Mouse (Mus musculus): ENCODE results near the gene Gm20388. TPM values are rescaled to one million over a fixed set of nuclear protein-coding genes. Genes with fewer than 3 reads are reported as not detected.

Gene Gm20388
- polyA plus RNA-seq, 1 experiment from 2014 or later = not detected

DNA sequence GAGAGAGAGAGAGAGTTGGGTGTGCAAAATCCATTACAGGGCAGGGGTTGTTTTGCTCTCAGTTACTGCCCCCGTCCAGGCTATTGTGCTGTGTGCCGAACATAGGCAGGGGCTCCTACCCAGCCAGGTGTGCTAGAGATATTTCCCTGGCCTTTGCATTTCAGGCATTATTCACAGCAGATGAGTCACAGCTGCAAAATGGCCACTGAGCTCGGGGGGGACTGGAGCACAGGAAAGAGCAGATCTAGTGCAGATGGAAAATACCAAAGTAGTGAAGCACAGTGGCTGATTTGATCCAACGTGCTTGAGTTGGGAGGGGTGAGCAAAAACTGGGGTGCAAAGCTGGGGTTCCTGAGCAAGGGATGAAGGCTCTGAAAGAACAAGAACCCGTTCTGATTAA lies 210.3 kb downstream of the Gm20388 start:
- Histone ChIP-seq H3K4me1 (peaks cover 20% of the 10 kb centered on the region), H3K9me3 (no peaks in the 10 kb centered on the region), H3K4me2 (replicated peaks) (no peak overlapping the region), H3K9ac (replicated peaks) (no peak overlapping the region), H3K27me3 (peaks cover 1% of the 10 kb centered on the region; the same call in 1 of the 2 replicates), H3K4me3 (no peak overlapping the region), H3K27ac (replicated peaks) (no peak overlapping the region), H3K36me3 (no peaks in the 10 kb centered on the region)
- ATAC-seq (replicated peaks) = no peak
- WGBS = 74% methylated on average over 5 of the region's 5 CpGs

- WGBS = 66% methylated on average over 6 of the region's 6 CpGs
Measured at GRCm38 (mm10) chr8:120124261-120124660, 213.6 kb downstream of the Gm20388 start.

DNA sequence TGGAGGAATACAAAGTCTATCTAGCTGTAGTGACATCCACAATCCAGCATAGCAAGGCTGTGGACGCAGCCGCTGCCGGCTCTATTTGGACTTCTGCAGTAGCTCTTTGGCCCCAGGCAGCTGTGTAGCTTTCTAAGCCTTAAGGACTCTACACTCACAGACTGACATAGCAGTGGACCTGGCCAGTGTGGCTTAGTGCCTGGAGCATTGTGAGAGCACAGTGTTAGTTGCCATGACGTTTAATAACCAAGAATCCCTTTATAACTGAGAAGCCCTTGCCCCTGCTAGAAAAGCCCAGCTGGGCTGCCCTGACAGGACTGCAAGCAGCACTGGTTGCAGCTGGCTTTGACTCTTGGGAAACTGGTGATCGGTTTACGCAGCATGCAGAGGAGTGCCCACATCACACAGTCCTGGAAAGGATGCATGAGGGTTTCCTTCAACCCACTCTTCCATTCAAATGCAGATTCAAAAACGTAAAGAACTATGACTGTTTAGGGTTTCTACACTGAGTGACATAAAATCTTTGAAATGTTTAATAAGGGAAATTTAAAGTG lies 214.3 kb downstream of the Gm20388 start:
- H3K4me3 ChIP-seq = no peak overlapping the region
- 0 out of 2 replicates have a peak, but pooled peaks have one; percentile 23 for ATAC-seq (replicated peaks)
- H3K4me2 ChIP-seq (replicated peaks) = no peak overlapping the region
- no peaks in the 10 kb centered on the region for H3K36me3 ChIP-seq
- H3K27me3 ChIP-seq = no peaks in the 10 kb centered on the region
- peak overlapping the region; percentile 1; the same call in 1 of the 2 replicates for H3K27ac ChIP-seq (replicated peaks)
- H3K9ac ChIP-seq (replicated peaks) = no peak overlapping the region
- 45% methylated on average over 7 of the region's 7 CpGs for WGBS
- H3K9me3 ChIP-seq = no peaks in the 10 kb centered on the region
- H3K4me1 ChIP-seq = peaks cover 22% of the 10 kb centered on the region

More at GRCm38 (mm10) chr8:120124261-120124660, 213.6 kb downstream of the Gm20388 start:
- Histone ChIP-seq H3K4me2 (replicated peaks) (no peak overlapping the region), H3K27me3 (no peaks in the 10 kb centered on the region), H3K4me1 (peaks cover 25% of the 10 kb centered on the region), H3K36me3 (no peaks in the 10 kb centered on the region), H3K9me3 (no peaks in the 10 kb centered on the region), H3K27ac (replicated peaks) (peak overlapping the region; percentile 1; the same call in 1 of the 2 replicates), H3K4me3 (no peak overlapping the region), H3K9ac (replicated peaks) (no peak overlapping the region)
- no peak for ATAC-seq (replicated peaks)

GRCm38 (mm10) chr8:120126357-120127161 lies 215.9 kb downstream of the Gm20388 start:
- WGBS = 25% methylated on average over 14 of the region's 14 CpGs
- Histone ChIP-seq H3K36me3 (no peaks in the 10 kb centered on the region), H3K4me2 (replicated peaks) (no peak overlapping the region), H3K4me3 (no peak overlapping the region), H3K27me3 (no peaks in the 10 kb centered on the region), H3K9ac (replicated peaks) (no peak overlapping the region), H3K27ac (replicated peaks) (no peak overlapping the region), H3K4me1 (peaks cover 17% of the 10 kb centered on the region), H3K9me3 (no peaks in the 10 kb centered on the region)
- no peak for ATAC-seq (replicated peaks)

GRCm38 (mm10) chr8:120129547-120129946 lies 218.9 kb downstream of the Gm20388 start:
- H3K36me3 ChIP-seq = no peaks in the 10 kb centered on the region
- ATAC-seq (replicated peaks) = no peak

GRCm38 (mm10) chr8:120131158-120131557 lies 220.5 kb downstream of the Gm20388 start:
- Histone ChIP-seq H3K4me3 (no peak overlapping the region), H3K9me3 (no peaks in the 10 kb centered on the region), H3K36me3 (no peaks in the 10 kb centered on the region), H3K9ac (replicated peaks) (no peak overlapping the region), H3K4me1 (peaks cover 16% of the 10 kb centered on the region), H3K27ac (replicated peaks) (no peak overlapping the region), H3K27me3 (no peaks in the 10 kb centered on the region), H3K4me2 (replicated peaks) (no peak overlapping the region)
- WGBS = 88% methylated on average over 8 of the region's 8 CpGs
- no peak for ATAC-seq (replicated peaks)

More at GRCm38 (mm10) chr8:120129547-120129946, 218.9 kb downstream of the Gm20388 start:
- Histone ChIP-seq H3K4me3 (no peak overlapping the region), H3K4me1 (peaks cover 17% of the 10 kb centered on the region), H3K27ac (replicated peaks) (no peak overlapping the region), H3K27me3 (no peaks in the 10 kb centered on the region), H3K4me2 (replicated peaks) (no peak overlapping the region), H3K9ac (replicated peaks) (no peak overlapping the region), H3K9me3 (no peaks in the 10 kb centered on the region)
- 39% methylated on average over 4 of the region's 4 CpGs for WGBS

GRCm38 (mm10) chr8:120133169-120133568 lies 222.5 kb downstream of the Gm20388 start:
- Histone ChIP-seq H3K9me3 (no peaks in the 10 kb centered on the region), H3K4me2 (replicated peaks) (no peak overlapping the region), H3K4me1 (peaks cover 25% of the 10 kb centered on the region), H3K36me3 (no peaks in the 10 kb centered on the region), H3K9ac (replicated peaks) (no peak overlapping the region), H3K27me3 (no peaks in the 10 kb centered on the region), H3K27ac (replicated peaks) (no peak overlapping the region), H3K4me3 (no peak overlapping the region)
- ATAC-seq (replicated peaks) = no peak
- WGBS = 89% methylated on average over 7 of the region's 7 CpGs

GRCm38 (mm10) chr8:120135687-120136086 lies 225.0 kb downstream of the Gm20388 start:
- H3K4me2 ChIP-seq (replicated peaks) = no peak overlapping the region
- no peak overlapping the region for H3K9ac ChIP-seq (replicated peaks)
- WGBS = 92% methylated on average over 7 of the region's 7 CpGs
- H3K27ac ChIP-seq (replicated peaks) = peak overlapping the region; percentile 82; the same call in 1 of the 2 replicates
- H3K27me3 ChIP-seq = no peaks in the 10 kb centered on the region
- H3K36me3 ChIP-seq = no peaks in the 10 kb centered on the region
- ATAC-seq (replicated peaks) = 0 out of 2 replicates have a peak, but pooled peaks have one; percentile 41
- H3K9me3 ChIP-seq = no peaks in the 10 kb centered on the region
- H3K4me3 ChIP-seq = no peak overlapping the region
- H3K4me1 ChIP-seq = peaks cover 26% of the 10 kb centered on the region

DNA sequence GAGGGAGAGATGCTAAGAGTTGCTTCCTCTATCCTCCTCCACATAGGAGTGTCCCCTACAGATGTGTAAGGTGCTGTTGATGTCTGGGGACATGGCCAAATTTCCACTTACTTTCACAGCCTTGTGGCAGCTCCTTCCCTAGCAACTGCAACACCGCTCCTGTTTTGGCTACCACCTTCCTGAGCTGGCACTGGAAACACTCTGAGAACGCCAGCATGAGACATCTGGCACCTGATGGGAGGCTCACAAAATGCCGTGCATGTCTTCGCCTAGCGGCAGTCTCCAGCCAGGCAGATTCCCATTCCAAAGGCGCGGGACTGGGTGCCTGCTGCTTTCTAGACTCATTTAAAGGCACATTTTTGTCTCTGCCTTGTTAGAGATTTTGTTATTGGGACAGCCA lies 226.0 kb downstream of the Gm20388 start:
- H3K9me3 ChIP-seq = no peaks in the 10 kb centered on the region
- WGBS = 32% methylated on average over 7 of the region's 7 CpGs
- no peaks in the 10 kb centered on the region for H3K36me3 ChIP-seq
- H3K4me2 ChIP-seq (replicated peaks) = no peak overlapping the region
- H3K4me3 ChIP-seq = no peak overlapping the region
- no peaks in the 10 kb centered on the region for H3K27me3 ChIP-seq
- H3K4me1 ChIP-seq = peaks cover 33% of the 10 kb centered on the region
- H3K9ac ChIP-seq (replicated peaks) = no peak overlapping the region
- peak overlapping the region; percentile 82 for H3K27ac ChIP-seq (replicated peaks)
- peak; percentile 79 for ATAC-seq (replicated peaks)

- Histone ChIP-seq H3K27me3 (no peaks in the 10 kb centered on the region), H3K27ac (replicated peaks) (no peak overlapping the region), H3K4me3 (no peak overlapping the region), H3K9ac (replicated peaks) (no peak overlapping the region), H3K36me3 (no peaks in the 10 kb centered on the region), H3K4me1 (peaks cover 40% of the 10 kb centered on the region), H3K4me2 (replicated peaks) (no peak overlapping the region), H3K9me3 (no peaks in the 10 kb centered on the region)
- no peak for ATAC-seq (replicated peaks)
- 92% methylated on average over 2 of the region's 2 CpGs for WGBS
Measured at GRCm38 (mm10) chr8:120138958-120139357, 228.3 kb downstream of the Gm20388 start.

DNA sequence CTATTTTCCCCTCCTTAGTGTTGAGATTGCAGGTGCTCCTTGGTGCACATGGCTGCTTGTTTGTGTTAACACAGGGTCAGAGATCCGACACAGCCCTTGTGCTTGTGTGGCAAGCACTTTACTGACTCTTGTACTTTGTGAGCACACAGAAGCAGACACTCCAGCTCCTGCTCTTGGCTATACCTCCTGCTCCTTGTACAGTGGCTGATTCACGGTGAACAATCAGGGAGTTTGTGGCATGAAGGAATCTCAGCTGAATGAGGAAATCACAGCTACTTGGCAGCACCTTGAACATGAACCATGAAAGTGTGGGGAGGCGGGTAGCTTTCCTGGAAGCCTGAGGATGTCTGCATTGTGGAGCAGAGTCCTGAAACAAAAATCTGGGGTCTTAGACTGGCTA lies 230.1 kb downstream of the Gm20388 start:
- no peak overlapping the region for H3K4me2 ChIP-seq (replicated peaks)
- no peak overlapping the region for H3K9ac ChIP-seq (replicated peaks)
- peaks cover 56% of the 10 kb centered on the region for H3K4me1 ChIP-seq
- no peak overlapping the region for H3K27ac ChIP-seq (replicated peaks)
- H3K9me3 ChIP-seq = no peaks in the 10 kb centered on the region
- no peak overlapping the region for H3K4me3 ChIP-seq
- no peak for ATAC-seq (replicated peaks)
- no peaks in the 10 kb centered on the region for H3K27me3 ChIP-seq
- H3K36me3 ChIP-seq = no peaks in the 10 kb centered on the region
- 71% methylated on average over 3 of the region's 3 CpGs for WGBS

- peak; percentile 72 for ATAC-seq (replicated peaks)
- Histone ChIP-seq H3K27me3 (no peaks in the 10 kb centered on the region), H3K4me3 (no peak overlapping the region), H3K27ac (replicated peaks) (peak overlapping the region; percentile 84), H3K9ac (replicated peaks) (no peak overlapping the region), H3K4me2 (replicated peaks) (no peak overlapping the region), H3K9me3 (no peaks in the 10 kb centered on the region), H3K36me3 (0 out of 2 replicates have a peak, but pooled peaks cover 4% of the 10 kb centered on the region), H3K4me1 (peaks cover 31% of the 10 kb centered on the region)
- WGBS = 44% methylated on average over 15 of the region's 15 CpGs
Measured at GRCm38 (mm10) chr8:120143911-120144651, 233.4 kb downstream of the Gm20388 start.

Measured in forebrain, embryonic 15.5 days (tissue).